Mouse (Mus musculus) liver, embryonic 14.5 days (tissue): Measurements from ENCODE around the gene Arfgef2.

Experiments used
- CTCF ChIP-seq: IDR thresholded peaks from 2 replicates; pipeline ENCODE4 v1.5.1; 2016; ENCODE audit warnings: antibody characterized with exemption, low read depth, control low read depth
- EP300 ChIP-seq: IDR thresholded peaks from 2 replicates; pipeline ENCODE4 v1.6.1; 2016; ENCODE audit warnings: antibody characterized with exemption, low read depth

- no peak for TF ChIP-seq CTCF
- no peak for TF ChIP-seq EP300
Measured at GRCm38 (mm10) chr2:166859214-166859613, 53.8 kb downstream of the Arfgef2 start.
